ENCODE assay signal across 17 mouse cellular contexts in genomic region chr1:131482242-131482641, GRCm38 (mm10). TPM values are rescaled to one million over a fixed set of nuclear protein-coding genes. Genes with fewer than 3 reads are reported as not detected.
DNase-seq lines count a peak whose midpoint lies in the region; ATAC-seq lines count a peak whose summit lies in the region.
"Had no signal": no experiment of that assay in that cellular context is flagged by ENCODE, and none has a peak within 500 bp of the region (broad histone marks: within the 10 kb centered on the region; RNA-seq: fewer than 3 reads in every experiment).

No protein-coding gene starts in this region.

- H3K4me2 ChIP-seq in heart, embryonic 15.5 days, result no peak overlapping the region
- H3K4me2 ChIP-seq: embryonic facial prominence, embryonic 13.5 days; liver, embryonic 15.5 days; midbrain, embryonic 12.5 days had no signal

- H3K36me3 ChIP-seq in heart, embryonic 15.5 days, result no peaks in the 10 kb centered on the region
- H3K36me3 ChIP-seq in hindbrain, embryonic 10.5 days, result peaks cover 12% of the 10 kb centered on the region
- H3K36me3 ChIP-seq: liver, embryonic 15.5 days had no signal

- peaks cover 4% of the 10 kb centered on the region for H3K9me3 ChIP-seq in heart, embryonic 15.5 days (replicated peaks)
- peaks cover 18% of the 10 kb centered on the region for H3K9me3 ChIP-seq in hindbrain, embryonic 10.5 days
- H3K9me3 ChIP-seq: liver, embryonic 15.5 days had no signal

- H3K4me1 ChIP-seq in heart, embryonic 15.5 days (replicated peaks), result peaks cover 31% of the 10 kb centered on the region
- H3K4me1 ChIP-seq in hindbrain, embryonic 10.5 days (replicated peaks), result peaks cover 23% of the 10 kb centered on the region
- H3K4me1 ChIP-seq: liver, embryonic 15.5 days had no signal

- 79% methylated on average over 3 of the region's 3 CpGs for WGBS in heart, embryonic 15.5 days
- 96% methylated on average over 3 of the region's 3 CpGs for WGBS in hindbrain, embryonic 10.5 days

- DNase-seq in cerebellum, adult 9-10 months, result peak; percentile 59
- no peak for DNase-seq in cerebellum, adult 11 months
- DNase-seq in heart, postnatal 25 days (ENCODE audit: low spot score), result no peak
- DNase-seq in layer of hippocampus, adult 9-11 months, result peak; percentile 61
- no peak for DNase-seq in layer of hippocampus, postnatal 10 days (ENCODE audit: low spot score in 2 of 2)
- peak; percentile 58 for DNase-seq in telencephalon, adult 2 months (ENCODE audit: low read depth, low spot score)
- no peak for DNase-seq in hindbrain, embryonic 10.5 days (ENCODE audit: low spot score)
- DNase-seq: gastrocnemius, postnatal 14 days; layer of hippocampus, postnatal 36 days; lung, postnatal 14 days; right cerebral cortex, postnatal 14 days; thymus, adult 2 months had no signal

- ATAC-seq in heart, embryonic 15.5 days (replicated peaks; ENCODE audit: insufficient number of reproducible peaks, insufficient read depth, low FRiP score, low read depth), result no peak

- intact Hi-C loops in heart, postnatal 25 days (cut with DNase I), result loop anchor here (2.0 kb wide), 1 partner anchor 45 kb away; the partner anchor contains the start of genes Fam72a and Srgap2

- no peaks in the 10 kb centered on the region for H3K27me3 ChIP-seq in heart, embryonic 15.5 days
- H3K27me3 ChIP-seq in hindbrain, embryonic 10.5 days (ENCODE audit: insufficient read depth, poor library complexity, severe bottlenecking), result no peaks in the 10 kb centered on the region
- H3K27me3 ChIP-seq: embryonic facial prominence, embryonic 13.5 days; liver, embryonic 15.5 days; midbrain, embryonic 12.5 days had no signal

- no peak overlapping the region for H3K4me3 ChIP-seq in heart, embryonic 15.5 days
- H3K4me3 ChIP-seq in hindbrain, embryonic 10.5 days, result no peak overlapping the region
- H3K4me3 ChIP-seq: embryonic facial prominence, embryonic 13.5 days; forebrain, embryonic 10.5 days; liver, embryonic 15.5 days; midbrain, embryonic 12.5 days had no signal

- H3K27ac ChIP-seq in heart, embryonic 15.5 days, result 0 out of 2 replicates have a peak overlapping the region, but pooled peaks have one; percentile 4
- no peak overlapping the region for H3K27ac ChIP-seq in hindbrain, embryonic 10.5 days
- H3K27ac ChIP-seq: embryonic facial prominence, embryonic 13.5 days; forebrain, embryonic 10.5 days; liver, embryonic 15.5 days; midbrain, embryonic 12.5 days had no signal

- no peak overlapping the region for H3K9ac ChIP-seq in heart, embryonic 15.5 days
- H3K9ac ChIP-seq: embryonic facial prominence, embryonic 13.5 days; liver, embryonic 15.5 days; midbrain, embryonic 12.5 days had no signal

RNA-seq across cellular contexts. Expression of gene Srgap2, which starts 44.9 kb away (rescaled TPM):
- polyA plus RNA-seq in heart, embryonic 15.5 days (2015; fragmentation: Nextera tagmentation; extraction: Ambion mirVana), result 10.0 and 15.8 TPM in 2 replicates
- 10 to 100 TPM; 22.8 to 24.3 TPM for total RNA-seq in heart, postnatal 25 days (2021)
- 100 to 1,000 TPM; 125 to 129 TPM for total RNA-seq in layer of hippocampus, postnatal 10 days (2021)
- 17.2 TPM in 2 replicates for polyA plus RNA-seq in hindbrain, embryonic 10.5 days (2016; fragmentation: Nextera tagmentation; extraction: Ambion mirVana)

RNA-seq across cellular contexts. Expression of gene Fam72a, which starts 45.5 kb away (rescaled TPM):
- 2.4 and 2.7 TPM in 2 replicates for polyA plus RNA-seq in heart, embryonic 15.5 days (2015; fragmentation: Nextera tagmentation; extraction: Ambion mirVana)
- total RNA-seq in heart, postnatal 25 days (2021), result under 1 TPM; 0.73 to 0.88 TPM
- 1 to 10 TPM; 1.5 to 1.7 TPM for total RNA-seq in layer of hippocampus, postnatal 10 days (2021)
- polyA plus RNA-seq in hindbrain, embryonic 10.5 days (2016; fragmentation: Nextera tagmentation; extraction: Ambion mirVana), result 4.3 and 5.7 TPM in 2 replicates

Comparison
In these comparisons a context has a peak if more than half of its experiments do, and no peak if none do; other contexts are left out.
1. DNase-seq: peak in cerebellum, adult 9-10 months (single experiment), layer of hippocampus, adult 9-11 months (single experiment) and telencephalon, adult 2 months (single experiment); none in cerebellum, adult 11 months (single experiment), heart, postnatal 25 days (single experiment), layer of hippocampus, postnatal 10 days (0 of 2) and hindbrain, embryonic 10.5 days (single experiment).
2. RNA of gene Srgap2, which starts 44.9 kb away (total RNA-seq): 125 to 129 TPM in layer of hippocampus, postnatal 10 days; 22.8 to 24.3 TPM in heart, postnatal 25 days; every median in the first group is over 4 times any median in the second.